Mouse (Mus musculus) midbrain, embryonic 16.5 days (tissue): ENCODE results near the gene Diexf. TPM values are rescaled to one million over a fixed set of nuclear protein-coding genes. Genes with fewer than 3 reads are reported as not detected.

Experiments
- ATAC-seq: fragments of 200-750 bp; cut with Nextera tagmentation; 2 replicates; pipeline ENCODE4 v1.8.0; 2017; ENCODE audit warnings: moderate TSS enrichment
- H3K27ac ChIP-seq: fragments of 300-500 bp; sonication (generic); 2 replicates; pipeline ENCODE4 v1.5.1; 2014; ENCODE audit warnings: mild to moderate bottlenecking, low read length, mixed read lengths
- H3K27me3 ChIP-seq: fragments of 300-500 bp; sonication (generic); 2 replicates; pipeline ENCODE4 v1.6.1; 2014; ENCODE audit warnings: low read depth, low read length, mixed read lengths; ENCODE audit not compliant: control insufficient read depth, insufficient read depth
- H3K36me3 ChIP-seq: fragments of 300-500 bp; sonication (generic); 2 replicates; pipeline ENCODE4 v1.6.1; 2014; ENCODE audit warnings: mild to moderate bottlenecking, low read length, moderate library complexity, mixed read lengths; ENCODE audit not compliant: control insufficient read depth, insufficient read depth
- H3K4me1 ChIP-seq: fragments of 300-500 bp; sonication (generic); 2 replicates; pipeline ENCODE4 v1.6.1; 2014; ENCODE audit warnings: mild to moderate bottlenecking, low read length, mixed read lengths; ENCODE audit not compliant: control insufficient read depth, insufficient read depth
- H3K4me2 ChIP-seq: fragments of 300-500 bp; sonication (generic); 2 replicates; pipeline ENCODE4 v1.6.1; 2014; ENCODE audit warnings: mild to moderate bottlenecking, low read length, mixed read lengths
- H3K4me3 ChIP-seq: fragments of 300-500 bp; sonication (generic); 2 replicates; pipeline ENCODE4 v1.5.1; 2014; ENCODE audit warnings: low read depth, mild to moderate bottlenecking, low read length, moderate library complexity, mixed read lengths
- H3K9ac ChIP-seq: fragments of 300-500 bp; sonication (generic); 2 replicates; pipeline ENCODE4 v1.6.1; 2014; ENCODE audit warnings: low read depth, low read length, mixed read lengths
- H3K9me3 ChIP-seq: fragments of 300-500 bp; sonication (generic); replicated peaks from 2 replicates; pipeline ENCODE4 v1.6.1; 2014; ENCODE audit warnings: mild to moderate bottlenecking, low read length, mixed read lengths; ENCODE audit not compliant: control insufficient read depth, poor library complexity, severe bottlenecking
- WGBS: fragments of 180-500 bp; shearing (Covaris S2); extraction: QIAGEN DNeasy Blood & Tissue Kit; methylation state at CpG from one replicate; pipeline ENCODE4 v1.1.7; 2014; 5-methylcytosine and 5-hydroxymethylcytosine counted together
- polyA plus RNA-seq: library from polyadenylated mRNA; unstranded; fragments of >200 nt; fragmentation: Nextera tagmentation; extraction: Ambion mirVana; gene quantifications from 2 replicates; pipeline ENCODE4 v1.2.1, GENCODE M21; 2015

Diexf gene
- polyA plus RNA-seq, 1 experiment from 2014 or later: 8.9 TPM

DNA sequence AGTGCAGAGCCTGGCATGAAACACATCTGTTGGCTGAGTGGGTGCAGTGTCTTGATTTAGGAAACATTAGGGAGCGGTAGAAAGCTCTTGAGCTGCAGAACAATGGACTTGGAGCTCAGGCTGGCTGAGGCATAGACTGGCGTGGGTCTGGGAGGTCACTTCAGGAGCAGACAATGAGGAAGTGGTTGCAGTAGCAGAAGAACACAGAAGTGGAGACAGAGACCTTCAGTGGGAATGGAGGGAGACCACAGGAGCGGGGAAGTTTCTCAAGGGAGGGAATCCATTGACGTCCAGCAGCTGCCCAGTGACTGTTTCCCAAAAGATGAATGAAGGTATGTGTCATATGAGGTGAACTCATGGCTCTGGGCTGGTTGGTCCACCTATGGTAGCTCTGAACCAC is 15.0 kb upstream of the Diexf start:
- no peak overlapping the region for H3K9ac ChIP-seq
- H3K9me3 ChIP-seq: no peaks in the 10 kb centered on the region
- no peaks in the 10 kb centered on the region for H3K4me1 ChIP-seq
- no peaks in the 10 kb centered on the region; the same call in 1 of the 2 replicates for H3K27me3 ChIP-seq
- 82% methylated on average over 4 of the region's 4 CpGs for WGBS
- H3K27ac ChIP-seq: no peak overlapping the region
- no peak for ATAC-seq
- no peaks in the 10 kb centered on the region for H3K36me3 ChIP-seq
- H3K4me3 ChIP-seq: no peak overlapping the region
- H3K4me2 ChIP-seq: no peak overlapping the region

DNA sequence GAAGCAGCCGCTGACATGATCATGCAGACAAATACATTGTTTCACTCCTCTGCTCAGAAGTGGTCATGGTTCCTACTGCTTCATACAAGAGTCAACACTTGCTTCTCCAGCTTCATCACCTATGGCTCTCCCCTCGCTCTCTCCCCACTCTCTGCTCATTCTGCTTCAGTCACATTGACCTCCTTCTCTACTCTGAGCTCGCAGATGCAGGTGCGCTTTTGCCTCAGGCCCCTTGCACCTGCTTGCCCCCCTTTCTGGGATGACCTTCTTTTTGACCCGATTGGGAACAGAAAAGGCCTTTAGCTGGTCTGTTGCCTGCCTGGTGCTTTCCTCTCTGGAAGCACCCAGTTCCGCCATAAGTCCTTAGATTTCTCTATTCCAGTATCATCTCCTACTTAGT is 14.4 kb upstream of the Diexf start:
- Histone ChIP-seq H3K27ac (no peak overlapping the region), H3K27me3 (no peaks in the 10 kb centered on the region), H3K9ac (no peak overlapping the region), H3K4me2 (no peak overlapping the region), H3K4me3 (no peak overlapping the region), H3K9me3 (no peaks in the 10 kb centered on the region), H3K4me1 (no peaks in the 10 kb centered on the region), H3K36me3 (no peaks in the 10 kb centered on the region)
- WGBS: 94% methylated on average over 6 of the region's 6 CpGs
- ATAC-seq: no peak

DNA sequence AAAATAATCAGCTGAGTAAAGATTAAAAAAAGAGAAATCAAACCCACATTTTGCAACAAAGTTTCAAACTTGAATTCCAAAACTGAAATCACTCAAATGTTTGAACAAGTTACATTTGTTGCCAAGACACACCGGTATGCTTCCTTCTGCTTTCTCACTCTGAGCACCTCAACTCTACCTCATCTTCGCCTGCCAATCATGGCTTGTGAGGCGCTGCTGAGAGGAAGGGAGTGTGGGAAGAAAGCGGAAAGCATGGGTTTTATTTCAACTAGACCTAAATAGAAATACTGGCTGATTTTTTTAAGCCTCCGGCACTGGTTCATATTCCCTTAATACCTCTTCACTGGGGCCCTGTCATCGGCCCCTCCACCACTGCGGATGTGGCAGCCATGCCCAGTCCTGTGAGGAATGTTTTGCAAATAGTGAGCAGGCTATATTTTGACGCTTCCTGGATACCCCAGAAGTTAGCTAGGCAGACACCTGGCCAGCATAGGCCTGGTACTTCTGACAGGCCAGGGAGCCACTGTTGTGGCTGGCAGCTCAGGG is 12.5 kb upstream of the Diexf start:
- H3K27me3 ChIP-seq: no peaks in the 10 kb centered on the region
- H3K27ac ChIP-seq: no peak overlapping the region
- no peaks in the 10 kb centered on the region for H3K9me3 ChIP-seq
- H3K9ac ChIP-seq: no peak overlapping the region
- no peak overlapping the region for H3K4me2 ChIP-seq
- no peaks in the 10 kb centered on the region for H3K36me3 ChIP-seq
- WGBS: 88% methylated on average over 8 of the region's 8 CpGs
- H3K4me3 ChIP-seq: no peak overlapping the region
- no peak for ATAC-seq
- H3K4me1 ChIP-seq: no peaks in the 10 kb centered on the region

GRCm38 (mm10) chr1:193141118-193141517 is 11.0 kb upstream of the Diexf start:
- no peaks in the 10 kb centered on the region for H3K9me3 ChIP-seq
- no peaks in the 10 kb centered on the region for H3K36me3 ChIP-seq
- no peak for ATAC-seq
- H3K27ac ChIP-seq: no peak overlapping the region
- 75% methylated on average over 7 of the region's 7 CpGs for WGBS
- H3K9ac ChIP-seq: no peak overlapping the region
- H3K4me3 ChIP-seq: no peak overlapping the region
- H3K4me1 ChIP-seq: no peaks in the 10 kb centered on the region
- no peak overlapping the region for H3K4me2 ChIP-seq
- no peaks in the 10 kb centered on the region; the same call in 1 of the 2 replicates for H3K27me3 ChIP-seq

- no peaks in the 10 kb centered on the region for H3K9me3 ChIP-seq
- no peak overlapping the region for H3K9ac ChIP-seq
- no peaks in the 10 kb centered on the region; the same call in 1 of the 2 replicates for H3K27me3 ChIP-seq
- no peak overlapping the region for H3K4me3 ChIP-seq
- no peaks in the 10 kb centered on the region for H3K4me1 ChIP-seq
- no peak overlapping the region for H3K4me2 ChIP-seq
- H3K27ac ChIP-seq: no peak overlapping the region
- no peaks in the 10 kb centered on the region for H3K36me3 ChIP-seq
- WGBS: 63% methylated on average over 3 of the region's 3 CpGs
- ATAC-seq: no peak
Observed at GRCm38 (mm10) chr1:193138669-193139068, 8.6 kb upstream of the Diexf start.

DNA sequence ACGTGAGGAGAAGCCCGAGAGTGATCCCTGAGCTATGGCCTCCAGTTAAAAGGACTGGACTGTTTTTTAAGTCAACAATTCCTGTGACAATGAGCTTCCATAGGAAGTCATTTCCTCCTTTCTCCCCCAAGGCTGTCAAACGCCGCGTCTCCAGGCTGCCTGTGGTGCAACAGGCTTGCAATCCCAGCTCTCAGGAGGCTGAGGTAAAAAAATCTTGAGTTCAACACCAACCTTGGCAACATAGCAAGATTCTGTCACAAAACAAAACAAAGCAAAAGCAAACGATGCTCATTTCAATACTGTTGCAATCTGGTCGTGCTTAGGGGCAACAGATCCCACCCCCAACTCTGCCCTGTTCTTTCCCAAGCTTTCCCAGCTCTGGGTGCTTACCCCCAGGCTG is 8.0 kb upstream of the Diexf start:
- Histone ChIP-seq H3K9me3 (no peaks in the 10 kb centered on the region), H3K4me3 (no peak overlapping the region), H3K4me1 (no peaks in the 10 kb centered on the region), H3K9ac (no peak overlapping the region), H3K27me3 (no peaks in the 10 kb centered on the region; the same call in 1 of the 2 replicates), H3K36me3 (no peaks in the 10 kb centered on the region), H3K27ac (no peak overlapping the region), H3K4me2 (no peak overlapping the region)
- no peak for ATAC-seq
- 51% methylated on average over 7 of the region's 7 CpGs for WGBS

- Histone ChIP-seq H3K9me3 (no peaks in the 10 kb centered on the region), H3K36me3 (no peaks in the 10 kb centered on the region), H3K4me3 (no peak overlapping the region), H3K4me1 (peaks cover 9% of the 10 kb centered on the region), H3K9ac (no peak overlapping the region), H3K4me2 (no peak overlapping the region), H3K27ac (no peak overlapping the region), H3K27me3 (no peaks in the 10 kb centered on the region; the same call in 1 of the 2 replicates)
- no peak for ATAC-seq
- WGBS: 77% methylated on average over 1 of the region's 1 CpGs
Observed at GRCm38 (mm10) chr1:193133726-193134125, 3.7 kb upstream of the Diexf start.

- Histone ChIP-seq H3K9me3 (no peaks in the 10 kb centered on the region), H3K4me3 (no peak overlapping the region), H3K4me2 (no peak overlapping the region), H3K9ac (no peak overlapping the region), H3K27ac (no peak overlapping the region), H3K36me3 (no peaks in the 10 kb centered on the region), H3K27me3 (no peaks in the 10 kb centered on the region; the same call in 1 of the 2 replicates), H3K4me1 (peaks cover 14% of the 10 kb centered on the region)
- no peak for ATAC-seq
Observed at GRCm38 (mm10) chr1:193132385-193132784, 2.3 kb upstream of the Diexf start.

GRCm38 (mm10) chr1:193131311-193131948 is 1.4 kb upstream of the Diexf start:
- Histone ChIP-seq H3K4me2 (no peak overlapping the region), H3K27me3 (no peaks in the 10 kb centered on the region; the same call in 1 of the 2 replicates), H3K4me3 (no peak overlapping the region), H3K9ac (no peak overlapping the region), H3K36me3 (peaks cover 4% of the 10 kb centered on the region; the same call in 1 of the 2 replicates), H3K9me3 (no peaks in the 10 kb centered on the region), H3K27ac (no peak overlapping the region), H3K4me1 (peaks cover 14% of the 10 kb centered on the region)
- no peak for ATAC-seq
- WGBS: 90% methylated on average over 6 of the region's 6 CpGs
